Mouse (Mus musculus) kidney, embryonic 15.5 days (tissue): ENCODE measurements around the gene Hist4h4. TPM values are rescaled to one million over a fixed set of nuclear protein-coding genes. Genes with fewer than 3 reads are reported as not detected.

Experiments
- ATAC-seq: fragments of 200-750 bp; cut with Nextera tagmentation; replicated peaks from 2 replicates; pipeline ENCODE4 v1.8.0; 2017; ENCODE audit warnings: moderate TSS enrichment; ENCODE audit not compliant: low FRiP score
- H3K27ac ChIP-seq: fragments of 300-500 bp; sonication (generic); 2 replicates; pipeline ENCODE4 v1.5.1; 2015; ENCODE audit warnings: mild to moderate bottlenecking, inconsistent platforms
- H3K27me3 ChIP-seq: fragments of 300-500 bp; sonication (generic); 2 replicates; pipeline ENCODE4 v1.6.1; 2015; ENCODE audit warnings: inconsistent platforms
- H3K36me3 ChIP-seq: fragments of 300-500 bp; sonication (generic); 2 replicates; pipeline ENCODE4 v1.6.1; 2015; ENCODE audit warnings: inconsistent platforms
- H3K4me1 ChIP-seq: fragments of 300-500 bp; sonication (generic); 2 replicates; pipeline ENCODE4 v1.6.1; 2015; ENCODE audit warnings: inconsistent platforms
- H3K4me2 ChIP-seq: fragments of 300-500 bp; sonication (generic); 2 replicates; pipeline ENCODE4 v1.6.1; 2015; ENCODE audit warnings: moderate library complexity, mild to moderate bottlenecking, inconsistent platforms
- H3K4me3 ChIP-seq: fragments of 300-500 bp; sonication (generic); replicated peaks from 2 replicates; pipeline ENCODE4 v1.5.1; 2015; ENCODE audit warnings: mild to moderate bottlenecking, inconsistent platforms
- H3K9ac ChIP-seq: fragments of 300-500 bp; sonication (generic); 2 replicates; pipeline ENCODE4 v1.6.1; 2015; ENCODE audit warnings: mild to moderate bottlenecking, inconsistent platforms
- H3K9me3 ChIP-seq: fragments of 300-500 bp; sonication (generic); replicated peaks from 2 replicates; pipeline ENCODE4 v1.6.1; 2016; ENCODE audit warnings: inconsistent platforms
- WGBS: fragments of 180-500 bp; shearing (Covaris S2); methylation state at CpG from one replicate; pipeline ENCODE4 v1.1.7; 2015; ENCODE audit warnings: mixed read lengths; 5-methylcytosine and 5-hydroxymethylcytosine counted together
- polyA plus RNA-seq: library from polyadenylated mRNA; unstranded; fragments of >200 nt; fragmentation: Nextera tagmentation; extraction: Ambion mirVana; gene quantifications from 2 replicates; pipeline ENCODE4 v1.2.1, GENCODE M21; 2015

Hist4h4 gene
- polyA plus RNA-seq, 1 experiment from 2014 or later: 0.69 TPM

- Histone ChIP-seq H3K9ac (no peak overlapping the region), H3K27ac (no peak overlapping the region), H3K4me1 (peaks cover 8% of the 10 kb centered on the region), H3K4me3 (no peak overlapping the region), H3K27me3 (no peaks in the 10 kb centered on the region), H3K36me3 (no peaks in the 10 kb centered on the region), H3K4me2 (no peak overlapping the region), H3K9me3 (no peaks in the 10 kb centered on the region)
- ATAC-seq: no peak
- WGBS: 62% methylated on average over 5 of the region's 5 CpGs
Observed at GRCm38 (mm10) chr6:136831712-136832111, 27.5 kb upstream of the Hist4h4 start.

- H3K4me1 ChIP-seq: peaks cover 10% of the 10 kb centered on the region
- H3K27ac ChIP-seq: peak overlapping the region; percentile 87
- H3K36me3 ChIP-seq: peaks cover 21% of the 10 kb centered on the region
- no peaks in the 10 kb centered on the region for H3K9me3 ChIP-seq
- H3K4me2 ChIP-seq: peak overlapping the region; percentile 72
- no peak for ATAC-seq
- H3K4me3 ChIP-seq: peak overlapping the region; percentile 99
- H3K27me3 ChIP-seq: no peaks in the 10 kb centered on the region
- peak overlapping the region; percentile 52 for H3K9ac ChIP-seq
- WGBS: 32% methylated on average over 4 of the region's 4 CpGs
Observed at GRCm38 (mm10) chr6:136828681-136829080, 24.5 kb upstream of the Hist4h4 start.

GRCm38 (mm10) chr6:136827881-136828561, 23.8 kb upstream of the Hist4h4 start, which contains the start of gene Wbp11:
Wbp11 (minus strand) TSS chr6:136828233.
- Histone ChIP-seq H3K27me3 (no peaks in the 10 kb centered on the region), H3K27ac (peak within 1 kb of the TSS; percentile 87), H3K4me3 (peak within 1 kb of the TSS; percentile 99), H3K4me1 (peaks cover 10% of the 10 kb centered on the region), H3K9ac (peak within 1 kb of the TSS; percentile 99), H3K9me3 (no peaks in the 10 kb centered on the region), H3K36me3 (peaks cover 23% of the 10 kb centered on the region), H3K4me2 (peak within 1 kb of the TSS; percentile 72)
- peak; percentile 100 for ATAC-seq
- WGBS: under 1% methylated on average over 45 of the region's 45 CpGs

- peak within 1 kb of the TSS; percentile 99 for H3K9ac ChIP-seq
- no peaks in the 10 kb centered on the region for H3K9me3 ChIP-seq
- no peaks in the 10 kb centered on the region for H3K27me3 ChIP-seq
- H3K4me3 ChIP-seq: peak within 1 kb of the TSS; percentile 99
- H3K4me2 ChIP-seq: peak within 1 kb of the TSS; percentile 72
- no peak for ATAC-seq
- H3K36me3 ChIP-seq: peaks cover 29% of the 10 kb centered on the region
- H3K27ac ChIP-seq: peak within 1 kb of the TSS; percentile 87
- under 1% methylated on average over 34 of the region's 34 CpGs for WGBS
- peaks cover 10% of the 10 kb centered on the region for H3K4me1 ChIP-seq
Observed at GRCm38 (mm10) chr6:136827516-136827880, 23.3 kb upstream of the Hist4h4 start, which contains the start of gene BC049715. BC049715 (plus strand) TSS chr6:136827626.

GRCm38 (mm10) chr6:136827116-136827515, 22.9 kb upstream of the Hist4h4 start:
- H3K4me1 ChIP-seq: peaks cover 10% of the 10 kb centered on the region
- peaks cover 32% of the 10 kb centered on the region for H3K36me3 ChIP-seq
- no peak for ATAC-seq
- H3K9ac ChIP-seq: peak overlapping the region; percentile 99
- H3K27me3 ChIP-seq: no peaks in the 10 kb centered on the region
- peak overlapping the region; percentile 99 for H3K4me3 ChIP-seq
- H3K9me3 ChIP-seq: no peaks in the 10 kb centered on the region
- peak overlapping the region; percentile 86; the same call in 1 of the 2 replicates for H3K27ac ChIP-seq
- 11% methylated on average over 7 of the region's 7 CpGs for WGBS
- peak overlapping the region; percentile 72 for H3K4me2 ChIP-seq

- H3K27ac ChIP-seq: no peak overlapping the region
- no peak for ATAC-seq
- H3K36me3 ChIP-seq: peaks cover 54% of the 10 kb centered on the region
- peaks cover 10% of the 10 kb centered on the region for H3K4me1 ChIP-seq
- H3K27me3 ChIP-seq: no peaks in the 10 kb centered on the region
- no peak overlapping the region for H3K4me3 ChIP-seq
- WGBS: 89% methylated on average over 8 of the region's 8 CpGs
- no peak overlapping the region for H3K9ac ChIP-seq
- no peaks in the 10 kb centered on the region for H3K9me3 ChIP-seq
- no peak overlapping the region for H3K4me2 ChIP-seq
Observed at GRCm38 (mm10) chr6:136824987-136825386, 20.8 kb upstream of the Hist4h4 start.

GRCm38 (mm10) chr6:136821086-136821485, 16.9 kb upstream of the Hist4h4 start:
- Histone ChIP-seq H3K27ac (no peak overlapping the region), H3K4me1 (no peaks in the 10 kb centered on the region), H3K36me3 (peaks cover 92% of the 10 kb centered on the region), H3K9ac (no peak overlapping the region), H3K4me2 (no peak overlapping the region), H3K27me3 (no peaks in the 10 kb centered on the region), H3K4me3 (no peak overlapping the region), H3K9me3 (no peaks in the 10 kb centered on the region)
- ATAC-seq: 0 out of 2 replicates have a peak, but pooled peaks have one; percentile 36
- WGBS: 91% methylated on average over 18 of the region's 18 CpGs

- Histone ChIP-seq H3K27ac (no peak overlapping the region), H3K36me3 (peaks cover 94% of the 10 kb centered on the region), H3K9me3 (no peaks in the 10 kb centered on the region), H3K27me3 (no peaks in the 10 kb centered on the region), H3K4me1 (no peaks in the 10 kb centered on the region), H3K9ac (no peak overlapping the region), H3K4me3 (no peak overlapping the region), H3K4me2 (no peak overlapping the region)
- no peak for ATAC-seq
- 96% methylated on average over 21 of the region's 21 CpGs for WGBS
Observed at GRCm38 (mm10) chr6:136820381-136820780, 16.2 kb upstream of the Hist4h4 start.

- WGBS: 89% methylated on average over 3 of the region's 3 CpGs
- Histone ChIP-seq H3K27ac (no peak overlapping the region), H3K27me3 (no peaks in the 10 kb centered on the region), H3K4me3 (no peak overlapping the region), H3K9me3 (no peaks in the 10 kb centered on the region), H3K9ac (no peak overlapping the region), H3K4me2 (no peak overlapping the region), H3K36me3 (peaks cover 98% of the 10 kb centered on the region), H3K4me1 (no peaks in the 10 kb centered on the region)
- no peak for ATAC-seq
Observed at GRCm38 (mm10) chr6:136817549-136817948, 13.3 kb upstream of the Hist4h4 start.

GRCm38 (mm10) chr6:136816826-136817225, 12.6 kb upstream of the Hist4h4 start:
- no peak overlapping the region for H3K27ac ChIP-seq
- H3K27me3 ChIP-seq: no peaks in the 10 kb centered on the region
- WGBS: 92% methylated on average over 21 of the region's 21 CpGs
- peaks cover 98% of the 10 kb centered on the region for H3K36me3 ChIP-seq
- ATAC-seq: no peak
- no peak overlapping the region for H3K4me2 ChIP-seq
- H3K9ac ChIP-seq: no peak overlapping the region
- H3K4me3 ChIP-seq: no peak overlapping the region
- no peaks in the 10 kb centered on the region for H3K9me3 ChIP-seq
- no peaks in the 10 kb centered on the region for H3K4me1 ChIP-seq

GRCm38 (mm10) chr6:136815381-136815780, 11.2 kb upstream of the Hist4h4 start:
- Histone ChIP-seq H3K27me3 (no peaks in the 10 kb centered on the region), H3K27ac (no peak overlapping the region), H3K4me3 (no peak overlapping the region), H3K9ac (no peak overlapping the region), H3K4me1 (no peaks in the 10 kb centered on the region), H3K36me3 (peaks cover 86% of the 10 kb centered on the region), H3K4me2 (no peak overlapping the region), H3K9me3 (no peaks in the 10 kb centered on the region)
- ATAC-seq: no peak
- 95% methylated on average over 7 of the region's 7 CpGs for WGBS

GRCm38 (mm10) chr6:136813117-136813516, 8.9 kb upstream of the Hist4h4 start:
- H3K36me3 ChIP-seq: peaks cover 69% of the 10 kb centered on the region

More at GRCm38 (mm10) chr6:136813117-136813516, 8.9 kb upstream of the Hist4h4 start:
- Histone ChIP-seq H3K9me3 (no peaks in the 10 kb centered on the region), H3K27me3 (no peaks in the 10 kb centered on the region), H3K4me3 (no peak overlapping the region), H3K4me1 (peaks cover 13% of the 10 kb centered on the region), H3K4me2 (no peak overlapping the region), H3K27ac (no peak overlapping the region), H3K9ac (no peak overlapping the region)
- 49% methylated on average over 4 of the region's 4 CpGs for WGBS
- ATAC-seq: no peak
